Mouse (Mus musculus) neural tube, embryonic 14.5 days (tissue): ENCODE results near the gene Syne1. TPM values are rescaled to one million over a fixed set of nuclear protein-coding genes. Genes with fewer than 3 reads are reported as not detected.

Experiments
- ATAC-seq: fragments of 200-750 bp; cut with Nextera tagmentation; 2 replicates; pipeline ENCODE4 v1.8.0; 2017; ENCODE audit warnings: low read depth, mild to moderate bottlenecking, moderate TSS enrichment, moderate library complexity
- H3K27ac ChIP-seq: fragments of 300-500 bp; sonication (generic); 2 replicates; pipeline ENCODE4 v1.5.1; 2014; ENCODE audit warnings: low read depth, mild to moderate bottlenecking, control low read depth, low read length, moderate library complexity, mixed read lengths
- H3K27me3 ChIP-seq: fragments of 300-500 bp; sonication (generic); 2 replicates; pipeline ENCODE4 v1.6.1; 2014; ENCODE audit warnings: low read length; ENCODE audit not compliant: control insufficient read depth, insufficient read depth
- H3K36me3 ChIP-seq: fragments of 300-500 bp; sonication (generic); 2 replicates; pipeline ENCODE4 v1.6.1; 2014; ENCODE audit warnings: low read length, mixed read lengths; ENCODE audit not compliant: control insufficient read depth, insufficient read depth
- H3K4me1 ChIP-seq: fragments of 300-500 bp; sonication (generic); 2 replicates; pipeline ENCODE4 v1.6.1; 2014; ENCODE audit warnings: low read length; ENCODE audit not compliant: control insufficient read depth, insufficient read depth
- H3K4me2 ChIP-seq: fragments of 300-500 bp; sonication (generic); 2 replicates; pipeline ENCODE4 v1.6.1; 2014; ENCODE audit warnings: mild to moderate bottlenecking, low read depth, low read length, control low read depth
- H3K4me3 ChIP-seq: fragments of 300-500 bp; sonication (generic); 2 replicates; pipeline ENCODE4 v1.5.1; 2014; ENCODE audit warnings: low read depth, low read length, control low read depth, mixed read lengths
- H3K9ac ChIP-seq: fragments of 300-500 bp; sonication (generic); replicated peaks from 2 replicates; pipeline ENCODE4 v1.6.1; 2014; ENCODE audit warnings: low read depth, mild to moderate bottlenecking, control low read depth, low read length, mixed read lengths
- H3K9me3 ChIP-seq: fragments of 300-500 bp; sonication (generic); 2 replicates; pipeline ENCODE4 v1.6.1; 2016; ENCODE audit warnings: low read length; ENCODE audit not compliant: control insufficient read depth
- WGBS: fragments of 180-500 bp; shearing (Covaris S2); extraction: QIAGEN DNeasy Blood & Tissue Kit; methylation state at CpG from one replicate; pipeline ENCODE4 v1.1.7; 2014; 5-methylcytosine and 5-hydroxymethylcytosine counted together
- polyA plus RNA-seq: library from polyadenylated mRNA; unstranded; fragments of >200 nt; fragmentation: Nextera tagmentation; extraction: Ambion mirVana; gene quantifications from 2 replicates; pipeline ENCODE4 v1.2.1, GENCODE M21; 2014

Gene Syne1
- polyA plus RNA-seq, 1 experiment from 2014 or later: 29.5 TPM

GRCm38 (mm10) chr10:5197356-5197755 is 353.9 kb downstream of the Syne1 start:
- Histone ChIP-seq H3K4me3 (no peak overlapping the region), H3K9me3 (no peaks in the 10 kb centered on the region), H3K27me3 (no peaks in the 10 kb centered on the region), H3K36me3 (no peaks in the 10 kb centered on the region), H3K27ac (no peak overlapping the region), H3K9ac (no peak overlapping the region), H3K4me1 (no peaks in the 10 kb centered on the region), H3K4me2 (no peak overlapping the region)
- 74% methylated on average over 2 of the region's 2 CpGs for WGBS
- ATAC-seq: no peak

- WGBS: 90% methylated on average over 5 of the region's 5 CpGs
- H3K4me2 ChIP-seq: no peak overlapping the region
- no peaks in the 10 kb centered on the region for H3K9me3 ChIP-seq
- H3K9ac ChIP-seq: no peak overlapping the region
- no peaks in the 10 kb centered on the region for H3K4me1 ChIP-seq
- no peak overlapping the region for H3K27ac ChIP-seq
- H3K36me3 ChIP-seq: no peaks in the 10 kb centered on the region
- ATAC-seq: no peak
- no peak overlapping the region for H3K4me3 ChIP-seq
- H3K27me3 ChIP-seq: no peaks in the 10 kb centered on the region
These were observed 355.0 kb downstream of the Syne1 start for GRCm38 (mm10) chr10:5196267-5196666.

GRCm38 (mm10) chr10:5195288-5195687 is 356.0 kb downstream of the Syne1 start:
- H3K9ac ChIP-seq: no peak overlapping the region
- no peaks in the 10 kb centered on the region for H3K9me3 ChIP-seq
- ATAC-seq: peak; percentile 15; the same call in 1 of the 2 replicates
- H3K4me1 ChIP-seq: no peaks in the 10 kb centered on the region
- WGBS: 70% methylated on average over 5 of the region's 5 CpGs
- no peaks in the 10 kb centered on the region for H3K36me3 ChIP-seq
- peak overlapping the region; percentile 75; the same call in 1 of the 2 replicates for H3K4me2 ChIP-seq
- no peak overlapping the region for H3K4me3 ChIP-seq
- no peak overlapping the region for H3K27ac ChIP-seq
- H3K27me3 ChIP-seq: no peaks in the 10 kb centered on the region

GRCm38 (mm10) chr10:5194671-5195234 is 356.5 kb downstream of the Syne1 start:
- Histone ChIP-seq H3K36me3 (no peaks in the 10 kb centered on the region), H3K27me3 (no peaks in the 10 kb centered on the region), H3K4me3 (peak overlapping the region; percentile 51), H3K9me3 (no peaks in the 10 kb centered on the region), H3K4me1 (no peaks in the 10 kb centered on the region), H3K4me2 (peak overlapping the region; percentile 75), H3K27ac (peak overlapping the region; percentile 87), H3K9ac (peak overlapping the region; percentile 61)
- peak; percentile 99 for ATAC-seq
- WGBS: under 1% methylated on average over 13 of the region's 13 CpGs

GRCm38 (mm10) chr10:5194081-5194670 is 357.1 kb downstream of the Syne1 start:
- Histone ChIP-seq H3K9ac (peak overlapping the region; percentile 61), H3K27ac (peak overlapping the region; percentile 87), H3K4me1 (no peaks in the 10 kb centered on the region), H3K4me2 (peak overlapping the region; percentile 75), H3K4me3 (peak overlapping the region; percentile 51), H3K27me3 (no peaks in the 10 kb centered on the region), H3K9me3 (no peaks in the 10 kb centered on the region), H3K36me3 (no peaks in the 10 kb centered on the region)
- peak; percentile 90 for ATAC-seq
- 1% methylated on average over 13 of the region's 13 CpGs for WGBS

GRCm38 (mm10) chr10:5192861-5193490 is 358.3 kb downstream of the Syne1 start:
- Histone ChIP-seq H3K4me3 (no peak overlapping the region), H3K9ac (no peak overlapping the region), H3K27ac (no peak overlapping the region), H3K9me3 (no peaks in the 10 kb centered on the region), H3K4me2 (no peak overlapping the region), H3K27me3 (no peaks in the 10 kb centered on the region), H3K36me3 (no peaks in the 10 kb centered on the region), H3K4me1 (no peaks in the 10 kb centered on the region)
- WGBS: 83% methylated on average over 9 of the region's 9 CpGs
- ATAC-seq: no peak

- Histone ChIP-seq H3K36me3 (no peaks in the 10 kb centered on the region), H3K4me1 (no peaks in the 10 kb centered on the region), H3K4me3 (no peak overlapping the region), H3K4me2 (no peak overlapping the region), H3K9me3 (no peaks in the 10 kb centered on the region), H3K9ac (no peak overlapping the region), H3K27me3 (no peaks in the 10 kb centered on the region), H3K27ac (no peak overlapping the region)
- WGBS: 89% methylated on average over 4 of the region's 4 CpGs
- no peak for ATAC-seq
These were observed 360.5 kb downstream of the Syne1 start for GRCm38 (mm10) chr10:5190756-5191155.

- no peaks in the 10 kb centered on the region for H3K27me3 ChIP-seq
- no peak overlapping the region for H3K27ac ChIP-seq
- H3K36me3 ChIP-seq: no peaks in the 10 kb centered on the region
- ATAC-seq: no peak
- H3K9me3 ChIP-seq: no peaks in the 10 kb centered on the region
- H3K9ac ChIP-seq: no peak overlapping the region
- no peak overlapping the region for H3K4me2 ChIP-seq
- no peaks in the 10 kb centered on the region for H3K4me1 ChIP-seq
- no peak overlapping the region for H3K4me3 ChIP-seq
These were observed 362.4 kb downstream of the Syne1 start for GRCm38 (mm10) chr10:5188890-5189289.
